Mouse (Mus musculus): Measurements from ENCODE around the gene Platr17.
A peak's percentile ranks its signal among the peaks of the same experiment; 100 is the strongest.
"Not testable (repeated sequence)": the region's sequence is repeated elsewhere in the genome, so short reads cannot be mapped to it uniquely, and the experiment has no call there.

The Platr17 gene

DNA sequence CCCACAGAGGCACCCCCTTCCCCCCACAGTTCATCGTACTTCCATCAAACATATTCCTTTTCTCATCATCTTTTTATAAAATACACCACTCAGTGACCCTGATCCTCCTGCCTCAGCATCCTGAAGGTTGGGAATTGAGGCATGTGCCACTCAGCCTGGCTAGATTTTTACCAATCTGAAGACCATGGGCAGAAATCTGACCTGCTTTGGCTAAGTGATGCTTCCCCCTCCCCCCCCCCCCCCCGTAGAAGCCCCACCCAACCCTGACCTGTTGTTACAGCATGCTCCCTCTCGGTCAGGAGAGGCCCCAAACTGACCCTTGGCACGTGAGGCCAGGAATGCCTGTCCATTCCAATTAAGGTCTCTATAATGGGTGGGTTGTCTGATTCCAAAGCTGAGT lies at the start of gene Platr17:
Gene Platr17 (plus strand): TSS at position 301 of the 400 bp plus-strand sequence.
- DNase-seq = not testable (repeated sequence)

DNA sequence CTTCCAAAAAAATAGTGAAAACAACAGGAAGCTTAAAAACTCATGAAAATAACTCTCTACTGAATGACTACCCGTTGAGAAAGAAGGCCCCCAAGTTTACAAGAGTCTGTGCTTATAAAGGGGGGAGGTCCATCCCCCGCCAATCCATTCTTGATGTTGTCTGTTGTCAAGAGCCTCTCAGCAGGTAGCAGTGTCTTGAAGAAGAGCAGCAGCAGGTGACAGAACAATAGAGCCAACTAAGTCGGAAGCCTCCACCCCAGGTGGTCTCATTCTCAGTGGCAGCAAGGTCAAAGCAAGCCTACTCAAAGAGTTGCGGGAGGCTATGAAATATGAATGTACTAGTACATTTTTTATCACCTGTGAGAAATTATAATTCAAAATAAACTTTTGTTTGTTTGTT lies 47.1 kb upstream of the Platr17 start:
- no peak for DNase-seq

DNA sequence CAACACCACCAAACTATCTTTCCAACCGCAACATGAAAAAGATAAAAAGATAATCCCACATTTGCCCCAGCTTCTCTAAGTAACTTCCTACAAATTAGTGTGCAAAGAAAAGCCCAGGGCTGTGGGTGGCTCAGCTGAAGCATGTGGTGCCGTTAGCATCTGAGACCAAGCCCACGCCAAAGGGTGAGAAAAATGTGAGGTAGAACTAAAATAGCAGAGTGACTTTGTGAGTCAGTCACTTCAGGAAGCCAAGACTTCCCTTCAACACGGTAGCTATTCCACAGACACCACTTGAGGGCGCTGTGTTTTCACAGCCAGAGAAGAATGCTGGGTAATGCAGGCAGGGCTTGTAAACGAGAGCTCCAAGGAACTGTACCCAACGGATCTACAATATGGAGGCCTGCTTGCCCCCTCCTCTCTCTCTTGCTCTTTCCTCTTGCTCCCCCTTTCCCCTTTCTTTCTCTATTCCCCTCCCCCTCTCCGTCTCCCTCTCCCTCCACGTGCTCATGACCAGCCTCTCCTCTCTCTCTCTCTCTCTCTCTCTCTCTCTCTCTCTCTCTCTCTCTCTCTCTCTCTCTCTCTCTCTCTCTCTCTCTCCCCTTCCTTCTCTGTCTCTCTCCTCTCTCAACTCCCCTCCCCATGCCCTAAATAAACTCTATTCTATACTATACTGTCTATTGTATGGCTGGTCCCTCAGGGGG lies 39.5 kb upstream of the Platr17 start:
- DNase-seq = peak; percentile 68

- DNase-seq = not testable (repeated sequence)
Observed at GRCm38 (mm10) chr17:33873537-33873936, 31.4 kb upstream of the Platr17 start, which contains the start of gene Gm7029. Gm7029 (plus strand) TSS chr17:33873837.

DNA sequence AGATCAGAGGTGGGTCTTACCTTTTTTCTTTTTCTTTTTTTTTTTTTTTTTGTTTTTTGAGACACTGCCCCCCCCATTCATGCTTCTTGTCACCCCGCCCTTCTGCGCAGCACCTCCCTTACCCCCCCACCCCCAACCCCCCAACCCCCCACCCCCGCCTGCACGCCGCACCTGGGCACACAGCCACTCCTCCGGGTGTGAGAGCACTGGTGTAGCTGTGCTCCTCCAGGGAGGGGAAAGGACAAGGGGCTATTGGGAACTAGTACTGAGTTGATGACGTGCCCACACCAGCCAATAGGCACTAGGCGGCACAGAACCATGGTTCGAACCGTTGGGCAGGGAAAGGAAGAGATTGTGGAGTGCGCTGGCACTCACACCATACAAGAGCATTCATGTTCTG lies 30.5 kb upstream of the Platr17 start:
- no peak for DNase-seq

- DNase-seq = peak; percentile 17
Observed at GRCm38 (mm10) chr17:33875797-33876196, 29.1 kb upstream of the Platr17 start.

- DNase-seq = not testable (repeated sequence)
Observed at GRCm38 (mm10) chr17:33884320-33884719, 20.6 kb upstream of the Platr17 start.

GRCm38 (mm10) chr17:33887802-33888201 lies 17.1 kb upstream of the Platr17 start:
- not testable (repeated sequence) for DNase-seq

DNA sequence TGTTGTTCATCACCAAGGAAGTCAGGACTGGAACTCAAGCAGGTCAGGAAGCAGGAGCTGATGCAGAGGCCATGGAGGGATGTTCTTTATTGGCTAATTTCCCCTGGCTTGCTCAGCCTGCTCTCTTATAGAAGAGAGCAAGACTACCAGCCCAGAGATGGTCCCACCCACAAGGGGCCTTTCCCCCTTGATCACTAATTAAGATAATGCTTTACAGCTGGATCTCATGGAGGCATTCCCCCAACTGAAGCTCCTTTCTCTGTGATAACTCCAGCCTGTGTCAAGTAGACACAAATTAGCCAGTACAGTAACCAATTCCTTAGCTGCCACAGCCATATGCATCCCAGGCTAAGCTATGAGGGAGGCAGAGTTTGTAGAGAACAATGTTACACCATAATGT lies 16.7 kb upstream of the Platr17 start:
- not testable (repeated sequence) for DNase-seq

- not testable (repeated sequence) for DNase-seq
Observed at GRCm38 (mm10) chr17:33889941-33890532, 14.9 kb upstream of the Platr17 start.

DNA sequence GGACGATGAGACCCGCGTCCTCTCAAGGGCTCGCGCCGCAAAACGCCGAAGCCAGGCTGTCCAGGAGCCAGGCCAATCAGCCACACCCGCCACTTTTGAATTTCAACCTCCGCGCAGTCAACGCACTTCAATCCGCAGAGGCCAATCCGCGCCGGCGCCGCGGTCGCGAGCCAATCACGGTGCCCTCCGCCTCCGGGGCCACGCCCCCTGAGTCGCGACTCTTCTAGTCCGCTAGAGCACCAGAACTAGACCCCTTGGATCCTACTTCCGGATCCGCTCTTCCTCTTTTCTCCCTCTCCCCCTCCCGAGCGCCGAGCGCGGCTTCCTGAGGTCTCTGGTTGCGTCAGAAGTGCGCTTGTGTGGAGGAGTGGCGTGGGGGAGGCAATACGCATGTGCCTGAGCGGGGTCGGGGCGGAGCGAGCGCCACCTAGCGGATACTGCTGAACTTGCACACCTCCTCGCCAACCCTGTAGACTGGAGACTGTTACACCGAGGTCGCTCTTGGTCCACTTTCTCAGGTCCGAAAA lies 14.3 kb upstream of the Platr17 start, which contains the start of gene Kifc1:
Gene Kifc1 (minus strand): TSS at position 129 of the 527 bp plus-strand sequence.
- peak; percentile 100 for DNase-seq

DNA sequence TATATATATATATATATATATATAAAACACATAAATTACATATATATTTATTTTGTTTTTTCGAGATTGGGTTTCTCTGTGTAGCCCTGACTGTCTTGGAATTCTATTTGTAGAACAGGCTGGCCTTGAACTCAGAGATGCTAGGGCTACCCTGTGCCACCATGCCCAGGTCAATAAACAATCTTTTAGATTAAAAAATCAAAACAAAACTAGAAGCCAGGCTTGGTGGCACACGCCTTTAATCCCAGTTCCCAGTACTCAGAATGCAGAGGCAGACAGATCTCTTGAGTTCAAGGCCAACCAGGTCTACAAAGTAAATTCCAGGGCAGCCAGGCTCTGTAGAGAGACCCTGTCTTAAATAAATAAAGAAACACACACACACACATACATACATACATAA lies 13.6 kb upstream of the Platr17 start:
- DNase-seq = no peak

GRCm38 (mm10) chr17:33891892-33892291 lies 13.0 kb upstream of the Platr17 start:
- DNase-seq = not testable (repeated sequence)

- no peak for DNase-seq
Observed at GRCm38 (mm10) chr17:33892429-33892828, 12.5 kb upstream of the Platr17 start.

GRCm38 (mm10) chr17:33893011-33893410 lies 11.9 kb upstream of the Platr17 start:
- DNase-seq = not testable (repeated sequence)

DNA sequence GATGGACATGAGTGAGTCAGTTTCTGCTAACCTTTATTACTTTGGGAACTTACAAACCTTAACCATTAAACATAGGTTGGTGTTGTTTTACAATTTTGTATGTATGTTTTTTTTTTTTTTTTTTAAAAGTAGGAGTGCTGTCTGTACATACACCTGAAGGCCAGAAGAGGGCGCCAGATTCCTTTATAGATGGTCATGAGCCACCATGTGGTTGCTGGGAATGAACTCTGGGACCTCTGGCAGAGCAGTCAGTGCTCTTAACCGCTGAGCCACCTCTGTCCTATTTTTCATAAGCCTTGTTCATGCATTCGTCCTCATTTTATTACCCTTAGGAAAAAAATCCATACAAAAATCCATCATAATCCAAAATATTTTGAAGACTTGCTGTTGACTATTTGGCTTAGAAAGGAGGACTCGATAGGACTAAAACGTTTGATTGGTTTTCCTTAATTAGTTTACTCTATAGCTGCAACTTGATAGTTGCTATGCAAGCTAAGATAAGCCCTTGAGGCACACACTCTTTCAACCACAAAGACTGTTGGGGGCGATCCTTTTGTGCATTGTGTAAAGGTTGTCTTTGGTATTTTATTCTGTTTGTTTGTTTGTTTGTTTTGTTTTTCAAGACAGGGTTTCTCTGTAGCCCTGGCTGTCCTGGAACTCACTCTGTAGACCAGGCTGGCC lies 7.7 kb upstream of the Platr17 start:
- DNase-seq = peak; percentile 84

GRCm38 (mm10) chr17:33898193-33898592 lies 6.7 kb upstream of the Platr17 start:
- not testable (repeated sequence) for DNase-seq

DNA sequence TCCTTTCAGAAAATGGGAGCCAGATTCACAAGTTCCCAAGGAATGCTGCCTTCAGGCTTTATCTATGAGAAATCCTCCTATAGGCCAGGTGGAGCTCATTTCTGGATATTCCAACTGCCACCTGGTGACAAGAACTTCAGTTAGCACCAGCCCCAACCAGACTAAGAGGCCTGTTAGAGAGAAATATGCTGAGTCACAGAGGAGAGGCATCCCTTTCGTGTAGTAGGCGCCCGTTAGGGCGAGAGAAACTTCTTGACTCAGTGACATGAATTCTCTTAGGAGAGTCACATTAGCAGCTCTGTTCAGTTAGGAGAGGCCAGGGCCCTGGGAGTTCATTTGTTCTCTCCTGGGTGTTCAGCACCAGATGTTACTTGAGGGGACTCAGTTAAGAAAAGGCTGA lies 5.3 kb upstream of the Platr17 start:
- DNase-seq = no peak

- DNase-seq = no peak
Observed at GRCm38 (mm10) chr17:33900281-33900988, 4.5 kb upstream of the Platr17 start.

GRCm38 (mm10) chr17:33900989-33901314 lies 4.0 kb upstream of the Platr17 start:
- no peak for DNase-seq

DNA sequence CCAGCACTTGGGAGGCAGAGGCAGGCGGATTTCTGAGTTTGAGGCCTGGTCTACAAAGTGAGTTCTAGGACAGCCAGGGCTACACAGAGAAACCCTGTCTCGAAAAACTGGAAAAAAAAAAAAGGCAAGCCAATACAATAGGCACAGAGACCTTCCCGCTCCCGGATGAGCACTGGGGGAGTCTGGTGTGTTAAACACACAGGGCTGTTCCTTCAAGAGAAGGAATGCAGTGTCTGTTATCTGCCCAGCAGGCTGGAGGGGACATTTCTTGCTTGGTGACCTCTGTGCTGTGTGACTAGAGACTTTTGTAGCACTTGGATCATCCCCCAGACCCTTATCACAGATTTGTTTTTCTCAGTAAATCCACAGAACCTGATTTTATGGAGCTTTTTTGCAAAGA lies 3.3 kb upstream of the Platr17 start:
- no peak for DNase-seq

- DNase-seq = no peak
Observed at GRCm38 (mm10) chr17:33902079-33902478, 2.9 kb upstream of the Platr17 start.

DNA sequence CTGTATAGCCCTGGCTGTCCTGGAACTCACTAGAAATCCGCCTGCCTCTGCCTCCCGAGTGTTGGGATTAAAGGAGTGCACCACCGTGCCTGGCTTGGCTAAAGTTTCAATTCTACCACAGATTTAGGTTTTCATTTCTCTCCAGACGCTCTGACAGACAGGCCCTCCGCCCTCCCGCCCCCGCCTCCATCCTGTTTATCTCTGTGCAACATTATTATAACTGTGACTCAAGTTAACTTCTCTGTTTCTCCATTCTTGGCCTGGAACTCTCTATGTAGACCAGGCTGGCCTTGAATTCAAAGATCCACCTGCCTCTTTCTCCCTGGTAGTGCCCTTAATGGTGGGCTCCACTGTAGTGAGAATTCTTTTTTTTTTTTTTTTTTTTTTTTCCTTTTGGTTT lies 2.4 kb upstream of the Platr17 start:
- no peak for DNase-seq
